Mouse (Mus musculus) liver, postnatal 0 days (tissue): ENCODE measurements around the gene Pigv. TPM values are rescaled to one million over a fixed set of nuclear protein-coding genes. Genes with fewer than 3 reads are reported as not detected.

Source experiments
- ATAC-seq: fragments of 200-750 bp; cut with Nextera tagmentation; 2 replicates; pipeline ENCODE4 v1.8.0; 2017; ENCODE audit warnings: mild to moderate bottlenecking, moderate library complexity
- DNase-seq: peaks from one replicate; pipeline ENCODE4 v3.0.0-alpha.2; 2016
- H3K27ac ChIP-seq: fragments of 300-500 bp; sonication (generic); 2 replicates; pipeline ENCODE4 v1.5.1; 2014; ENCODE audit warnings: antibody characterized with exemption, moderate library complexity, mild to moderate bottlenecking, low read depth
- H3K27me3 ChIP-seq: fragments of 300-500 bp; sonication (generic); 2 replicates; pipeline ENCODE4 v1.6.1; 2014; ENCODE audit warnings: low read length, control low read depth, mixed read lengths; ENCODE audit not compliant: insufficient read depth
- H3K36me3 ChIP-seq: fragments of 300-500 bp; sonication (generic); replicated peaks from 2 replicates; pipeline ENCODE4 v1.6.1; 2014; ENCODE audit warnings: mild to moderate bottlenecking, control low read depth, low read length, moderate library complexity, mixed read lengths; ENCODE audit not compliant: insufficient read depth
- H3K4me1 ChIP-seq: fragments of 300-500 bp; sonication (generic); 2 replicates; pipeline ENCODE4 v1.6.1; 2014; ENCODE audit warnings: antibody characterized with exemption, mild to moderate bottlenecking, control low read depth; ENCODE audit not compliant: insufficient read depth
- H3K4me2 ChIP-seq: fragments of 300-500 bp; sonication (generic); 2 replicates; pipeline ENCODE4 v1.6.1; 2014; ENCODE audit warnings: low read depth, mild to moderate bottlenecking, low read length, moderate library complexity, mixed read lengths
- H3K4me3 ChIP-seq: fragments of 300-500 bp; sonication (generic); 2 replicates; pipeline ENCODE4 v1.5.1; 2014; ENCODE audit warnings: low read depth, low read length
- H3K9ac ChIP-seq: fragments of 300-500 bp; sonication (generic); replicated peaks from 2 replicates; pipeline ENCODE4 v1.6.1; 2014; ENCODE audit warnings: mild to moderate bottlenecking, moderate library complexity
- H3K9me3 ChIP-seq: fragments of 300-500 bp; sonication (generic); 2 replicates; pipeline ENCODE4 v1.6.1; 2016; ENCODE audit warnings: mild to moderate bottlenecking, control low read depth, low read length, mixed read lengths
- CTCF ChIP-seq: sonication (generic); IDR thresholded peaks from 2 replicates; pipeline ENCODE4 v1.5.1; 2016; ENCODE audit warnings: antibody characterized with exemption, low read depth
- EP300 ChIP-seq: IDR thresholded peaks from 2 replicates; pipeline ENCODE4 v1.6.1; 2016; ENCODE audit warnings: antibody characterized with exemption, low read depth, mild to moderate bottlenecking
- WGBS: fragments of 180-500 bp; shearing (Covaris S2); extraction: QIAGEN DNeasy Blood & Tissue Kit; methylation state at CpG from one replicate; pipeline ENCODE4 v1.1.7; 2014; ENCODE audit not compliant: insufficient replicate concordance; 5-methylcytosine and 5-hydroxymethylcytosine counted together
- polyA plus RNA-seq: library from polyadenylated mRNA; unstranded; fragments of >200 nt; fragmentation: Nextera tagmentation; extraction: Ambion mirVana; gene quantifications from 2 replicates; pipeline ENCODE4 v1.2.1, GENCODE M21; 2015

Gene Pigv
- 5.2 and 5.9 TPM in 2 replicates for polyA plus RNA-seq

DNA sequence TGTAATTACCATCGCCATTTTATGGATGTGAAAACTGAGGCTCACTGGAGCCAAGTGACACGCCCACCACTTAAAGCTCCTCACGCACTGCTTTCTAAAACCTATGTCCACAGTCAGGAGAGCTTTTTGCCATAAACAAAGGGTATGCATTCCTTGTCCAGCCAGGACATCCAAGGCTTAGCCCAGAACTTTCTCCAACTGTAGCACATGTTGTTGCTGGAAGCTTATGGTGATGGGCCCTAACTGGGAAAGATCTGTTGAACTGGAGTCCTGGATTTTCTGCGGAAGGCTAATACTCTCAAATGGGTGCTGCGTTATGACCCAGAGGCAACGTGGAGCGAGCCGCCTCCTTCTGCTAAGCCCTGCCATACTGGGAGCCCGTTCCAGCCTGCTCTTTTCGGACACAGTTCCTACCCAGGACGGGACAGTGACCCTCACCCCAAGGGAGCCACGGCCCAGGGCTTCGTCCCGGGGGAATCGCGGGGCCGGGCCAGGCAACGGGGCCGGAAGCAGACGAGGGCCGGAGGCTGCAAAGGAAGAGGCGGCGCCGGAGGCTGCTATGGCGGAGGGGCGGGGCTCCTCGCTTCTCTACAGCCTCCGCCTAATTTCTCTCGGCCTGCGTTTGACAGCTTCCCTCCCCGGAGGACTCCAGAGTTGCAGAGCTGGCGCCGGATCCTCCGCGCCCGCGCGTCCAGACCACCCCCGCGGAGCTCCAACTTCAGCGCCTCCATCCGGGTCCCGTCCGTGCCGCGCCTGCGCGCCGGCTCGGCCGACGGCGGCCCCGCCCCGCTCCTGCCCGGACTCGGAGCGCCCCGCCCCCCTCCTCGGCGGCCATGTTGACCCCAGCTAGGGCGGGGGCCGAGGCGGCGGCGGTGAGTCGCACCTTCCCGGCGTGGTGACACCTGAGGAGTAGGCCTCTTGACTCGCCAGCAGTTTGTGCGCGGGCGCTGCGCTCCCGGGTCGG is at the start of gene Pigv:
TSS of gene Pigv (minus strand) at position 767 of the 964 bp plus-strand sequence.
- H3K4me1 ChIP-seq, result peaks cover 51% of the 10 kb centered on the region
- H3K9me3 ChIP-seq, result no peaks in the 10 kb centered on the region
- peak within 1 kb of the TSS; percentile 100 for H3K27ac ChIP-seq
- ATAC-seq, result peak; percentile 86
- H3K4me3 ChIP-seq, result peak within 1 kb of the TSS; percentile 78
- peak within 1 kb of the TSS; percentile 95 for H3K4me2 ChIP-seq
- no peaks in the 10 kb centered on the region for H3K27me3 ChIP-seq
- TF ChIP-seq EP300 (no peak), CTCF (peak; percentile 13; the same call in 1 of the 2 replicates)
- peak; percentile 96 for DNase-seq
- peaks cover 21% of the 10 kb centered on the region for H3K36me3 ChIP-seq
- H3K9ac ChIP-seq, result peak within 1 kb of the TSS; percentile 92
- WGBS, result under 1% methylated on average over 48 of the region's 76 CpGs

DNA sequence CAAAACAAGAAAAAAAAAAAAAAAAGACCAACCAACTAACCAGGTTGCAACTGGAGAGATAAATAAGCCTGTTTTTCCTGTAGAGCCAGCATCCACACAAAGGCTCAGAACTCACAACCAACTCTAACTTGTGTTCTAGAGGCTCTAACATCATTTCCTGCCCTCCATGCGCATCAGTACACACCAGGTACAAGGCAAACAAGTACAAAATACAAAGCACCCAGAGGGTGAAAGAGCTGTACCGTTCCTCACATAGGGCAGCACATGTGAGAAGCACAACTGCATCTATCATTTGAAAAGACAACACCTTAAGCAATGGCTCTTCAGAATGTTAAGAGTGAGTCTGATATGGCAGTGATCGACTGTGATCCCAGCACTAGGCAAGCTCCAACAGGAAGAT is 47.3 kb upstream of the Pigv start:
- Histone ChIP-seq H3K27me3 (no peaks in the 10 kb centered on the region), H3K4me3 (no peak overlapping the region), H3K9me3 (no peaks in the 10 kb centered on the region), H3K27ac (no peak overlapping the region), H3K4me2 (no peak overlapping the region), H3K4me1 (peaks cover 5% of the 10 kb centered on the region; the same call in 1 of the 2 replicates), H3K36me3 (peaks cover 89% of the 10 kb centered on the region), H3K9ac (no peak overlapping the region)
- no peak for ATAC-seq
- 80% methylated on average over 3 of the region's 3 CpGs for WGBS
- no peak for TF ChIP-seq EP300
- TF ChIP-seq CTCF, result no peak
- DNase-seq, result no peak

DNA sequence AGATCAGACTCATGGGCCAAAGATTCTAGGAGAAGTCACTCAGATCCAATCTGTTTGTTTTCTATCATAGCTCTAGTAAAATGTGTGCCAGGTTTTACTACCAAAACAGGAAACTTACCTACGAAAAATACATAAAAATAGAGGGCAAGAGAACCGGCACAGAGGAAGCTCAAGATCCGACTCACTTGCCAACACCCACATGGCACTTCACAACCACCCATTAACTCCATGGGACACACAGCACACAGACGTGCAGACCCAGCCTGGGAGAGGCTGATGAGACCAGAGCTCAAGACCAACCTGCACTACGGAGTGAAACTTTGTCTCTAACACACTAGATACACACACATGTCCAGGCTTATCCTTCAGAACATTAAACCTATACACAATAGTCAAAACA is 40.3 kb upstream of the Pigv start:
- Histone ChIP-seq H3K4me1 (peaks cover 14% of the 10 kb centered on the region), H3K9ac (no peak overlapping the region), H3K4me2 (no peak overlapping the region), H3K4me3 (no peak overlapping the region), H3K27ac (no peak overlapping the region), H3K9me3 (no peaks in the 10 kb centered on the region), H3K27me3 (no peaks in the 10 kb centered on the region), H3K36me3 (peaks cover 65% of the 10 kb centered on the region)
- ATAC-seq (no peak), DNase-seq (no peak)
- TF ChIP-seq CTCF (no peak), EP300 (no peak)
- 70% methylated on average over 5 of the region's 5 CpGs for WGBS

DNA sequence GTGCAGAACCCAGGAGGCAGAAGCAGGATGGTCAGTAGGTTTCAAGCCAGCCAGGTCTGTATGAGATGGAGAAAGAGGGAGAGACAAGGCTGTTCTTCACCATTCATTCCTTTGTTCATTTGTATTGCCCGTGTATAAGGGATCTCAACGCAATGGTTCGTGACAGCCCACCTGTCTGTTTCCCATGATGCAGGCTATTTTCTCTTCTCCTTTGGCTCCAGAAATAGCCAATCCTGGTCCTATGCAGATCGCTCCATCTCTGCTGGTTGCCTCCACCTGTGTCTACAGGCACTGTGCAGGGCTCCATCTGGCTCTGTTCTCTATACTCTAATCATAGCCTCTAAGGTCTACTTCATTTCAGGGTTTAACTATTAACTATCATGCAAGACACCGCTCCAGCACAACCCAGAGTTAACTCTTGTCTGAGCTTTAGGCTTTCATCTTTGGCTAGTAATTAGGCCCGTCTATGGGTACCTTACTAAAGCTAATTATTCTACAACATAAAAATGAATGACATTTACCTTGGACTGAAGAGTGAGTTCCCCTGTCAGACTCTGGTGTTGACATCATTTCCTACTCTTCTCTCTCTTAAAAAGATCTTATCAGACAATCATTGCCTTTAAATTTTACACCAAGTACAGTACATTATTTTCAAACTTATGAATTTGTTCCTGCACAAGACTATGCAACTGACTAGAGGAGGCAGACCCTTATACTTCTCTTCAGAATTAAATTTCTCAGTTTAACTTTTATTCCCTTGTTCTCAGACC is 39.0 kb upstream of the Pigv start:
- Histone ChIP-seq H3K27ac (0 out of 2 replicates have a peak overlapping the region, but pooled peaks have one; percentile 2), H3K4me3 (no peak overlapping the region), H3K4me1 (peaks cover 23% of the 10 kb centered on the region), H3K4me2 (no peak overlapping the region), H3K36me3 (peaks cover 63% of the 10 kb centered on the region), H3K27me3 (no peaks in the 10 kb centered on the region), H3K9me3 (no peaks in the 10 kb centered on the region), H3K9ac (no peak overlapping the region)
- TF ChIP-seq CTCF (no peak), EP300 (no peak)
- DNase-seq (no peak), ATAC-seq (no peak)
- WGBS, result 79% methylated on average over 6 of the region's 6 CpGs

DNA sequence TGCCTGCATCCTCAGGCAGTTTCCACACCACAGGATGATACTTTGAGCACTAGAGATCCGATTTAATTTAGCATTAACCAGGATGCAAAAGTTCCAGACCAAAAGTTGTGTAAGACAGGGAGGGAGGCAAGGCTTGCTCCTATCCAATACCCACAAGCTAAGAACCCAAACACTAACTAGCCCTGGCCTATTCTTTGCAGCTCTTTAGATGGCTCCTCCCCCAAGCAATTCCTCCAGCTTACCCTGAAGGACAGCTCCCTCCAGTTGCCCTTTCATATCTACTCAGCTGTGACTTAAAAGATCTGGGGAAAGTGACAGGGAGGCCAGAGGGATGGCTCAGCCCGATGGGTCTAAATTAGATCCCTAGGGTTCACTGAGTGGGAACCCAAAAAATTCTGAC is 36.9 kb upstream of the Pigv start:
- DNase-seq (no peak), ATAC-seq (peak; percentile 50; the same call in 1 of the 2 replicates)
- no peak for TF ChIP-seq CTCF
- TF ChIP-seq EP300, result no peak
- Histone ChIP-seq H3K27ac (no peak overlapping the region), H3K36me3 (peaks cover 51% of the 10 kb centered on the region), H3K27me3 (no peaks in the 10 kb centered on the region), H3K4me1 (peaks cover 41% of the 10 kb centered on the region), H3K4me3 (no peak overlapping the region), H3K9me3 (no peaks in the 10 kb centered on the region), H3K9ac (no peak overlapping the region), H3K4me2 (no peak overlapping the region)
- 54% methylated on average over 2 of the region's 2 CpGs for WGBS

DNA sequence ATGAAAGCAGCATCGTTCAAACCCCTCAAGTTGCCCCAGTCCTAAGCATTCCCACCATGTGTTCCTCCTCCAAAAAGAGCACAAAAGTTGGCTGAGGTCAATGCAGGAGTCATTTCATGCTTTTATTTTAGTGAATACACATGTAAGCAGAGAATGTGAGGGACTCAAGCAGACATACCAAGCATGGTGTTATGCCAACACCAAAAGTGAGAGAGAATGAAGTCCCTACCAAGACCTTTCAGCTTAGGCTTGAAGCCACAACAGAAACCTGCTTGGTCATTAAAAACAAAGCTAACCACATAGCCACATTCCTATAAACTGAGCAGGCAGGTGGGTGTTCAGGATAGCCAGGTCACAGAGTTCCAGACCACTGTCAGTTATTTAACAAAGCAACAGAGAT is 35.0 kb upstream of the Pigv start:
- Histone ChIP-seq H3K4me2 (peak overlapping the region; percentile 45), H3K9ac (peak overlapping the region; percentile 30), H3K27ac (peak overlapping the region; percentile 80), H3K9me3 (no peaks in the 10 kb centered on the region), H3K4me1 (peaks cover 41% of the 10 kb centered on the region), H3K36me3 (peaks cover 50% of the 10 kb centered on the region), H3K4me3 (no peak overlapping the region), H3K27me3 (no peaks in the 10 kb centered on the region)
- 29% methylated on average over 1 of the region's 1 CpGs for WGBS
- no peak for TF ChIP-seq CTCF
- no peak for TF ChIP-seq EP300
- no peak for ATAC-seq
- no peak for DNase-seq
